Mouse (Mus musculus) heart, adult 8-10 months (tissue): Measurements from ENCODE around the gene Sesn3. TPM values are rescaled to one million over a fixed set of nuclear protein-coding genes. Genes with fewer than 3 reads are reported as not detected.
A peak's percentile ranks its signal among the peaks of the same experiment; 100 is the strongest.
"Not testable (repeated sequence)": the region's sequence is repeated elsewhere in the genome, so short reads cannot be mapped to it uniquely, and the experiment has no call there.

Experiments
- DNase-seq: peaks from one replicate; pipeline ENCODE4 v3.0.0; 2022; ENCODE audit warnings: low spot score
- total RNA-seq, 4 experiments: library from RNA; stranded (reverse); gene quantifications; 2 replicates each; pipeline ENCODE4 v1.2.4; 2022

The Sesn3 gene
- 10 to 100 TPM; 22.8 to 25.5 (median 25.1) TPM for total RNA-seq

- DNase-seq = peak; percentile 64
Observed at GRCm38 (mm10) chr9:14274986-14275720, at the start of gene Sesn3. Sesn3 (plus strand) TSS chr9:14275067.

- DNase-seq = not testable (repeated sequence)
Observed at GRCm38 (mm10) chr9:14227086-14227485, 47.8 kb upstream of the Sesn3 start.

- no peak for DNase-seq
Observed at GRCm38 (mm10) chr9:14233702-14234373, 41.0 kb upstream of the Sesn3 start.

- DNase-seq = no peak
Observed at GRCm38 (mm10) chr9:14235286-14235685, 39.6 kb upstream of the Sesn3 start.

GRCm38 (mm10) chr9:14241003-14241402 lies 33.9 kb upstream of the Sesn3 start:
- DNase-seq = not testable (repeated sequence)

- DNase-seq = no peak
Observed at GRCm38 (mm10) chr9:14242308-14242707, 32.6 kb upstream of the Sesn3 start.

GRCm38 (mm10) chr9:14244528-14244927 lies 30.3 kb upstream of the Sesn3 start:
- DNase-seq = peak; percentile 6

GRCm38 (mm10) chr9:14245013-14245586 lies 29.8 kb upstream of the Sesn3 start:
- no peak for DNase-seq

- DNase-seq = no peak
Observed at GRCm38 (mm10) chr9:14246016-14246799, 28.7 kb upstream of the Sesn3 start.

GRCm38 (mm10) chr9:14247480-14248208 lies 27.2 kb upstream of the Sesn3 start:
- no peak for DNase-seq

GRCm38 (mm10) chr9:14248209-14248596 lies 26.7 kb upstream of the Sesn3 start:
- DNase-seq = no peak

GRCm38 (mm10) chr9:14261150-14261549 lies 13.7 kb upstream of the Sesn3 start:
- no peak for DNase-seq

- DNase-seq = no peak
Observed at GRCm38 (mm10) chr9:14262568-14262972, 12.3 kb upstream of the Sesn3 start.

- no peak for DNase-seq
Observed at GRCm38 (mm10) chr9:14266470-14266869, 8.4 kb upstream of the Sesn3 start.

GRCm38 (mm10) chr9:14268578-14268977 lies 6.3 kb upstream of the Sesn3 start:
- DNase-seq = no peak

- DNase-seq = no peak
Observed at GRCm38 (mm10) chr9:14272921-14273320, 1.9 kb upstream of the Sesn3 start.

GRCm38 (mm10) chr9:14274586-14274985 lies 281 bp upstream of the Sesn3 start:
- no peak for DNase-seq

- DNase-seq = peak; percentile 99
Observed at GRCm38 (mm10) chr9:14275792-14276480, 1.1 kb downstream of the Sesn3 start.

- peak; percentile 23 for DNase-seq
Observed at GRCm38 (mm10) chr9:14276481-14277287, 1.8 kb downstream of the Sesn3 start.
